Mouse (Mus musculus) forebrain, embryonic 14.5 days (tissue): ENCODE measurements around the gene Rpp38. TPM values are rescaled to one million over a fixed set of nuclear protein-coding genes. Genes with fewer than 3 reads are reported as not detected.

Experiments used
- ATAC-seq: fragments of 200-750 bp; cut with Nextera tagmentation; 2 replicates; pipeline ENCODE4 v1.8.0; 2017; ENCODE audit warnings: mild to moderate bottlenecking, moderate library complexity
- DNase-seq: peaks from one replicate; pipeline ENCODE4 v3.0.0-alpha.2; 2015; ENCODE audit warnings: low spot score
- H3K27ac ChIP-seq: fragments of 300-500 bp; sonication (generic); 2 replicates; pipeline ENCODE4 v1.5.1; 2014; ENCODE audit warnings: low read depth, mild to moderate bottlenecking, control low read depth, low read length, moderate library complexity
- H3K27me3 ChIP-seq: fragments of 300-500 bp; sonication (generic); replicated peaks from 2 replicates; pipeline ENCODE4 v1.6.1; 2014; ENCODE audit warnings: low read length, control low read depth, mixed read lengths; ENCODE audit not compliant: control insufficient read depth, insufficient read depth
- H3K36me3 ChIP-seq: fragments of 300-500 bp; sonication (generic); 2 replicates; pipeline ENCODE4 v1.6.1; 2014; ENCODE audit warnings: low read length, control low read depth; ENCODE audit not compliant: control insufficient read depth, insufficient read depth
- H3K4me1 ChIP-seq: fragments of 300-500 bp; sonication (generic); 2 replicates; pipeline ENCODE4 v1.6.1; 2014; ENCODE audit warnings: antibody characterized with exemption, low read length, control low read depth; ENCODE audit not compliant: control insufficient read depth, insufficient read depth
- H3K4me2 ChIP-seq: fragments of 300-500 bp; sonication (generic); 2 replicates; pipeline ENCODE4 v1.6.1; 2014; ENCODE audit warnings: mild to moderate bottlenecking, control low read depth, low read length
- H3K4me3 ChIP-seq: fragments of 300-500 bp; sonication (generic); 2 replicates; pipeline ENCODE4 v1.5.1; 2014; ENCODE audit warnings: low read depth, low read length, control low read depth
- H3K9ac ChIP-seq: fragments of 300-500 bp; sonication (generic); 2 replicates; pipeline ENCODE4 v1.6.1; 2014; ENCODE audit warnings: mild to moderate bottlenecking, low read length, control low read depth, moderate library complexity
- H3K9me3 ChIP-seq: fragments of 300-500 bp; sonication (generic); replicated peaks from 2 replicates; pipeline ENCODE4 v1.6.1; 2016; ENCODE audit warnings: low read length, control low read depth, mixed read lengths; ENCODE audit not compliant: control insufficient read depth
- WGBS: fragments of 180-500 bp; shearing (Covaris S2); extraction: QIAGEN DNeasy Blood & Tissue Kit; methylation state at CpG from one replicate; pipeline ENCODE4 v1.1.7; 2014; 5-methylcytosine and 5-hydroxymethylcytosine counted together
- polyA plus RNA-seq: library from polyadenylated mRNA; unstranded; fragments of >200 nt; fragmentation: Nextera tagmentation; extraction: Ambion mirVana; gene quantifications from 2 replicates; pipeline ENCODE4 v1.2.1, GENCODE M21; 2014

Gene Rpp38
- 19.4 and 20.3 TPM in 2 replicates for polyA plus RNA-seq

GRCm38 (mm10) chr2:3332484-3333242, at the start of gene Rpp38:
Gene Rpp38 (minus strand): TSS chr2:3332643.
- peak within 1 kb of the TSS; percentile 60 for H3K4me2 ChIP-seq
- H3K36me3 ChIP-seq = peaks cover 15% of the 10 kb centered on the region
- peaks cover 13% of the 10 kb centered on the region for H3K4me1 ChIP-seq
- peak within 1 kb of the TSS; percentile 63 for H3K4me3 ChIP-seq
- DNase-seq (peak; percentile 99), ATAC-seq (peak; percentile 98)
- 0 out of 2 replicates have a peak, but pooled peaks cover 3% of the 10 kb centered on the region for H3K27me3 ChIP-seq
- peak within 1 kb of the TSS; percentile 71 for H3K9ac ChIP-seq
- no peaks in the 10 kb centered on the region for H3K9me3 ChIP-seq
- peak within 1 kb of the TSS; percentile 69 for H3K27ac ChIP-seq
- 1% methylated on average over 45 of the region's 45 CpGs for WGBS

DNA sequence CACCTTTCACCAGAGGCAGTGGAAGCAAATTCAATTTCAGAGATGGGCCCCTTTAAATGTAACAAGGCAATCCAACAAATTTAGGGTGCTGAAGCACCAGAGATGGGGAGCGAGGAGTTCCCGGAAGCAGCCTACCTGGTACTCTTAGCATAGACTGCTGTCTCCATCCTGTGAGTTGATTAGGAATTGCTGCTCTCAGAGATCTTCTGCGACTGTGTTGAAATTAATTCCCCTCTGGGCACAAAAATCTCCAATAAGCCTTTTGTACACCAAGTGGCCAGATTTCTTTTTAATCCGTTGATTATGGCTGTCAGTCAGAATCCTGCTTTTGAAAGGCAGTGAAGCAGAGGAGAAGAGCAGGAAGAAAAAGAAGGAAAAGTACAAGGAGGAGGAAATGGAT, 32.7 kb upstream of the Rpp38 start:
- Histone ChIP-seq H3K4me3 (no peak overlapping the region), H3K4me1 (no peaks in the 10 kb centered on the region), H3K36me3 (no peaks in the 10 kb centered on the region), H3K27me3 (no peaks in the 10 kb centered on the region), H3K9ac (no peak overlapping the region), H3K4me2 (no peak overlapping the region), H3K9me3 (no peaks in the 10 kb centered on the region), H3K27ac (no peak overlapping the region)
- ATAC-seq = no peak
- peak; percentile 4 for DNase-seq
- 19% methylated on average over 4 of the region's 4 CpGs for WGBS

DNA sequence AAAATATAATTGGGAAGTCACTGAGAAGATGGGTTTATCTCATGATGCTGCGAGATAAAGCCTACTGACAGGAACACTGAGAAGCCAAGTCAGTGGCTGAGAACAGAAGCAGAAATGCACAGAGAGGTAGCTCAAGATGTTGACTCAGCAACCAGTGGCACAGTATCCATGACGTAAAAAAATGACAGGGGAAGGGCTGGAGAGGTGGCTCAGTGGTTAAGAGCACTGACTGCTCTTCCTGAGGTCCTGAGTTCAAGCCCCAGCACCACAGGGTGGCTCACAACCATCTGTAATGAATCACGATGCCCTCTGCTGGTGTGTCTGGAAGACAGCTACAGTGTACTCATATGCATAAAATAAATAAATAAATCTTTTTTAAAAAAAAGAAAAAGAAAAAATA, 28.6 kb upstream of the Rpp38 start:
- H3K27me3 ChIP-seq = no peaks in the 10 kb centered on the region

GRCm38 (mm10) chr2:3357887-3358286, 25.4 kb upstream of the Rpp38 start:
- Histone ChIP-seq H3K9ac (no peak overlapping the region), H3K4me3 (no peak overlapping the region), H3K36me3 (no peaks in the 10 kb centered on the region), H3K4me2 (no peak overlapping the region), H3K4me1 (no peaks in the 10 kb centered on the region), H3K27me3 (no peaks in the 10 kb centered on the region), H3K9me3 (no peaks in the 10 kb centered on the region), H3K27ac (no peak overlapping the region)
- 81% methylated on average over 3 of the region's 3 CpGs for WGBS
- no peak for ATAC-seq
- DNase-seq = no peak

More for the DNA sequence above, 28.6 kb upstream of the Rpp38 start:
- no peak overlapping the region for H3K9ac ChIP-seq
- 90% methylated on average over 3 of the region's 3 CpGs for WGBS
- no peak overlapping the region for H3K27ac ChIP-seq
- ATAC-seq (no peak), DNase-seq (no peak)
- H3K9me3 ChIP-seq = no peaks in the 10 kb centered on the region
- no peaks in the 10 kb centered on the region for H3K36me3 ChIP-seq
- H3K4me1 ChIP-seq = no peaks in the 10 kb centered on the region
- H3K4me2 ChIP-seq = no peak overlapping the region
- H3K4me3 ChIP-seq = no peak overlapping the region

- Histone ChIP-seq H3K4me1 (no peaks in the 10 kb centered on the region), H3K27me3 (no peaks in the 10 kb centered on the region), H3K4me2 (no peak overlapping the region), H3K27ac (no peak overlapping the region), H3K36me3 (no peaks in the 10 kb centered on the region), H3K9me3 (no peaks in the 10 kb centered on the region), H3K4me3 (no peak overlapping the region), H3K9ac (no peak overlapping the region)
- ATAC-seq (no peak), DNase-seq (no peak)
- WGBS = 81% methylated on average over 3 of the region's 3 CpGs
These were observed 23.9 kb upstream of the Rpp38 start for GRCm38 (mm10) chr2:3356311-3356710.

GRCm38 (mm10) chr2:3355793-3356192, 23.4 kb upstream of the Rpp38 start:
- H3K9ac ChIP-seq = no peak overlapping the region
- H3K36me3 ChIP-seq = no peaks in the 10 kb centered on the region
- H3K27me3 ChIP-seq = no peaks in the 10 kb centered on the region
- no peak overlapping the region for H3K4me3 ChIP-seq
- H3K9me3 ChIP-seq = no peaks in the 10 kb centered on the region
- 89% methylated on average over 8 of the region's 8 CpGs for WGBS
- DNase-seq = no peak
- ATAC-seq = no peak
- no peak overlapping the region for H3K4me2 ChIP-seq
- H3K27ac ChIP-seq = no peak overlapping the region
- H3K4me1 ChIP-seq = no peaks in the 10 kb centered on the region

DNA sequence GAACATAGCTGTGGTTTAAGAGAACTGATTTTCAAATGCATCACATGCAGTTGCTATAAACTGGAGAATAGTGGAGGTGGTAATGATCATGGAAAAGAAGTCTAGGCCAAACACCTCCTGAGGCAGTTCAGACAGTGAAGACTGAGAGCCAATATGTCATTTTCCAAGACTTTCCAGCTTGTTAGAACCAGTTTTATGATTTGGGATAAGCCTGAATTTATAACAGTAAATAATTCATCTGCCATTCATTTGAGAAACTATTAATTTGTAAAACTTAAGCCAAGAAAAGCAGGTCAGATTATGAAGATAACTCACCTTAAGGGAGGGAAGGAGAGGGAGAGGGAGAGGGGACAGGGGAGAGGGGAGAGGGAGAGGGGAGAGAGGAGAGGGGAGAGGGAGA, 20.7 kb upstream of the Rpp38 start:
- no peaks in the 10 kb centered on the region for H3K27me3 ChIP-seq
- no peak overlapping the region for H3K4me3 ChIP-seq
- no peak overlapping the region for H3K27ac ChIP-seq

GRCm38 (mm10) chr2:3348919-3349318, 16.5 kb upstream of the Rpp38 start:
- no peak overlapping the region for H3K9ac ChIP-seq
- peak; percentile 63 for DNase-seq
- ATAC-seq = no peak
- WGBS = 21% methylated on average over 3 of the region's 3 CpGs
- H3K4me3 ChIP-seq = no peak overlapping the region
- no peaks in the 10 kb centered on the region for H3K36me3 ChIP-seq
- no peak overlapping the region for H3K4me2 ChIP-seq
- H3K27ac ChIP-seq = no peak overlapping the region
- H3K27me3 ChIP-seq = no peaks in the 10 kb centered on the region
- H3K9me3 ChIP-seq = no peaks in the 10 kb centered on the region
- H3K4me1 ChIP-seq = no peaks in the 10 kb centered on the region

More for the DNA sequence above, 20.7 kb upstream of the Rpp38 start:
- DNase-seq (no peak), ATAC-seq (no peak)
- no peak overlapping the region for H3K4me2 ChIP-seq
- H3K9ac ChIP-seq = no peak overlapping the region
- no peaks in the 10 kb centered on the region for H3K4me1 ChIP-seq
- no peaks in the 10 kb centered on the region for H3K9me3 ChIP-seq
- H3K36me3 ChIP-seq = no peaks in the 10 kb centered on the region

DNA sequence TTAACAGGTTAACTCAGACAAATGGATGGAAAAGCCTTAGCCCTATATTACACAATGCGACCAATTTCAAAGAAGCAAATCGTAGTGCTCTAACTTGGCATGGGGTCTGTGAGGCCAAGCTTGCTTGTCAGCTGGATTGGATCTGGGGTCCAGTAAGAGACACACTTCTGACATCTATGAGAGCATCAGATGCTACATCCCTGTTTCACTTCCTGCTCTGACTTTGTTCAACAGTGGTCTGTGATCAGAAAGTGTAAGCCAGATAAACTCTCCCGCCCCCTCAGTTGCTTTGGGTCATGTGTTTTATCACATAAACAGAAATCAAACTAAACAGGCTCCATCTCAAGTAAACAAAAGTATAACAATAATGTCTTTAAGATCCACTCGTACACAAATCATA, 16.0 kb upstream of the Rpp38 start:
- H3K36me3 ChIP-seq = no peaks in the 10 kb centered on the region
- no peaks in the 10 kb centered on the region for H3K4me1 ChIP-seq
- WGBS = 79% methylated on average over 4 of the region's 4 CpGs
- no peak overlapping the region for H3K4me2 ChIP-seq
- no peaks in the 10 kb centered on the region for H3K9me3 ChIP-seq
- no peak overlapping the region for H3K27ac ChIP-seq
- ATAC-seq (no peak), DNase-seq (no peak)
- H3K9ac ChIP-seq = no peak overlapping the region
- no peak overlapping the region for H3K4me3 ChIP-seq
- no peaks in the 10 kb centered on the region for H3K27me3 ChIP-seq
